Mouse (Mus musculus) brain, embryonic 14.5 days (tissue): Measurements from ENCODE around the gene Aqp6.

Experiments used
- CTCF ChIP-seq: fragments of 200-500 bp; IDR thresholded peaks from 2 replicates; pipeline ENCODE4 v1.5.1; 2012; ENCODE audit warnings: inconsistent platforms, mild to moderate bottlenecking, moderate library complexity, borderline replicate concordance; ENCODE audit not compliant: insufficient read depth, insufficient read length; ENCODE audit errors: extremely low read depth
- POLR2A ChIP-seq: fragments of 200-500 bp; IDR thresholded peaks from 2 replicates; pipeline ENCODE4 v1.6.1; 2012; ENCODE audit warnings: mild to moderate bottlenecking, inconsistent platforms, borderline replicate concordance; ENCODE audit not compliant: poor library complexity, insufficient read depth, insufficient read length, severe bottlenecking; ENCODE audit errors: extremely low read depth

GRCm38 (mm10) chr15:99600986-99601822 is at the start of gene Aqp6:
- no peak for TF ChIP-seq POLR2A
- no peak for TF ChIP-seq CTCF
